Mouse (Mus musculus) T-helper 2 cell (primary cell): ENCODE measurements around the gene Ercc6l2.

Experiments used
- in situ Hi-C: fragments of 300-600 bp; cut with MboI, MseI; formaldehyde crosslinking; loops from one replicate; pipeline ENCODE4 v1.15.1; 2025; ENCODE audit warnings: high pct_unique_total_duplicates

Gene Ercc6l2

GRCm38 (mm10) chr13:63814746-63815681 lies at the start of gene Ercc6l2:
Ercc6l2 (plus strand) TSS chr13:63815240.
- in situ Hi-C loops = no loop called here

DNA sequence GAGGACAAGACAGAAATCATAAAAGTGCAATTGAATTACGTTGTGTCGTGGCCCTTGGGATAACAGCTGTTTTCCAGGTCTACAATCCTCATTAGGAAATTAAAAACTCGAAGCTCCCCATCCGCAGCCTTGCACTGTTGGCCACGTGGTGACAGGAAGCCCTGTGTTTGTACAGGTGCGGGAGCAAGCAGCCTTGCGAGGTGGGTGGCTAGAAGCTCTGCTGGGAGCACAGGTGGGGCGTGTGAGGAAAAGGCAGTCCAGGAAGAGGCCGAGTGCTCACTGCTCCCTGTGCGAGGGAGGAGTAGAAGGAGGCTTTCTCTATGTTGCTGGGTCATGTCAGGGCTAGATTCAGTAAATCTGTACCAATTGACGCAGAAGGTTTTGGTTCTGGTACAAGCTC lies 49.0 kb upstream of the Ercc6l2 start:
- in situ Hi-C loops = no loop called here

DNA sequence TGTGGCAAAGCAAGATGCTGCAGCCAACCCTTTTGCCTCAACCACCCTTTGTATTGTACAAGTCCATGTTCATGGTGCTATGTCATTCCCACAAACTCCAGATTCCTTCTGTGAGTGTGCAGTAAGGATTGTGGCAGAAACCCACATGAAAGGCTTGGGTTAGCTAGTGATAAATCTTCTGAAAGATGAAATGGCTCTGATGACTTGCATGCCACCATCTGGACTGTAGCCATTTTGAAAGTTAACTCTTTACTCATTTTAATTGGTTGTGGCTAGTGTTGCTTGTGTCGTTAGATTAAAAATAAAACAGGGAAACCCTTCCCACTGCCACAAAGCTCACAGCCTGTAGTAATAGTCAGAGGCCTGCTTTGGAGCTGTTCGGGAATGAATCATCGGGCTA lies 44.0 kb upstream of the Ercc6l2 start:
- in situ Hi-C loops = loop anchor here (10.0 kb wide), 1 partner anchor 1164 kb away; no protein-coding TSS in a partner anchor

DNA sequence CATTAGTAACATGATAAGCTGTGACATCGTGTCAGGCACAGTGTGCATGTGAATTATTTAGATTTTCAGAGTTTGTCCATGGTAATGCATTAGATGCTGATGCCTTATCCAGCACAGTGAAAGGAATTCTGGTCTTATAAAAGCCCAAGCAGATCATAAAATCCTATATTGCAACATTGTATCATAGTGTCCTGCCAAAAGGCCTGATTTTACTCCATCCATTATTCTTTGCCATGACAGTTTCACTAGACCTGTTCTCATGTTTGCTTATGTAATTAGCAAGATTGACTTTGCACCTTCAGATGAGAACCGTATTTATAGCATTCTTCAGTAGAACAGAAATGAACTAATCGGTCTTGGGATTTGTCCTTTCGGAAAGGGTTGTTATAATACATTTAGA lies 36.1 kb upstream of the Ercc6l2 start:
- in situ Hi-C loops = loop anchor here (10.0 kb wide), 1 partner anchor 1156 kb away; no protein-coding TSS in a partner anchor

DNA sequence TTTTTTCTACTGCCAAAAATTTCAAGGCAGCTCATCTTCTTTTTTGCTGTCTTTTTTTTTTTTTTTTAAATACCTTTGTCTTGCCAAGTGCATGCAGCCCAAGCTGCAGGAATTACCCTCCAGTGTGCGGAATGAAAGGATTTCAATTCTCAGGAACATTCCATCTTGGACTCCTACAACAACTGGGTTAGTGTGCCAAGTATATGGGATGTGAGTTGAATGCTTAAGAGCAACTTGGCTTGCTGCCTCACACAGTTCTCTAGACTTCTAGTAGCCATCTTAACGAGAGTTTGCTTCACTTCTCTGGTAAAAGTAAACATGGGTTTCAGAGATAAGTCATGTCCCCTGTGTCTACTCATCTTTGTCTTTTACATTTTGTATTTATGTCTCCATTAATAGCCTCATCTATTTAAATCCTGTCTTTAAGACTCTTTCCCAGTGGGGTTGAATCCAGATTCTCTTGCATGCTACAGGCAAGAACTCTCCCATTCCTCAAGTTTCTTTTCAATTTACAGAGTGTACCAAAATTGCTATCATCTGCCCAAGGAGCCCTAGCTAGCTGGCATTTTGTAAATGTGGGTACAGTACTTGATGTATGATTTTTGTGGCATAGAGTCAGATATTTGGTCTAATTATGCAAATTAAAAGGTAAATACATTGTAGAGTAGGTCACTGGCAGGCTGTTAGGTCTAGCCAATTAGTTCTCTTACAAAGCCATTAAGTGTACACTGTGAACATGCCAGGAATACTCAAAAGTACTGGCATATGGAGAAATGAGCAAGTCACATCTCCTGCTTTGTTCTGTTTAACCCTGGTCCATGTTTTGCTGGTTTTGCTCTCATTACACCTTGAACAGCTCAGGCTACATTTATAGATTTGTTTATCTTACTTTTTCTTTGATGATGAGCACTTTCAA lies 35.4 kb upstream of the Ercc6l2 start:
- in situ Hi-C loops = loop anchor here (10.0 kb wide), 1 partner anchor 1155 kb away; no protein-coding TSS in a partner anchor

DNA sequence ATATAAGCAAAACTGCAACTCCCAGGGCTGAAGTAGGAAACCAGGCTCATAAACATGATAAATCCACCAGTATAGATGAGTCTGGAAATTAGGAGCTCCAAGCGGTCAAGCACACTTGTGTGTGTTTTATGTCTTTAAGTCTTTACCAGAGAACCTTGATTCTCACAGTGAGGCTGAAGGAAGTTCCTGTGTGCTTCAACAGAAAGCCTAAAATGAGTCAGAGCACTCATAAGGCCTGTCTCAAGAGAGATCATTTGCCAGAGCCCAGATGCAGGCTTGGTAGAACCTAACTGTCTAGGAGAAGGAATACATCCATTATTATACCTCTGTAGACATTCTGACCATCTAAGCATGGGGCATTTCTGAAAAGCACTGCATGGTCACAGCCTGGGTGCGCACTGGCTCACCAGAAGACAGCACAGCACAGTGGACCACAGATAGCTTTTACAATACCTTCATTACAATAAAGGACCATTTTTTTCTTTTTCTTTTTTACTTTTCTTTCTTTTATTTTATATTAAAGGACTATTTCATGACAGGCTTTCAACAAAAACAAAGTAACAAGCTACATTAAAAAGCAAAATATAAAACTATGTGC lies 22.7 kb upstream of the Ercc6l2 start:
- in situ Hi-C loops = no loop called here

GRCm38 (mm10) chr13:63793345-63794308 lies 21.4 kb upstream of the Ercc6l2 start:
- in situ Hi-C loops = no loop called here

DNA sequence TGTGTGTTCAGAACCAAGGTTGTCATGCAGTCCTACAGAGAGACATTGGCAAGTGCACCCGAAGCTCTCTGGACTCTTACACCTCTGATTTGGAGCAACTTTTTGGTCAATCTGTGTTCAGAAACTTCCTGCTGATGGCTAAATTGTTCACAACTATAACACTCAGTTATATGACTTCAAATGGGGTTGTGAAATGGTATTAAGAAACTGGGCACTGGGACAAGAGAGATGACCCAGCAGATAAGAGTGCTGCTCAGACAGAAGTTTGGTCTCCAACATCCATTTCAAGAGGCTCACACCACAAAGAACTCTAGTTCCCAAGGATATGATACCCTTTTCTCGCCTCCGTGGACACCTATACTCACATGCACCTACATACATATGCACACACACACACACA lies 16.4 kb upstream of the Ercc6l2 start:
- in situ Hi-C loops = no loop called here

DNA sequence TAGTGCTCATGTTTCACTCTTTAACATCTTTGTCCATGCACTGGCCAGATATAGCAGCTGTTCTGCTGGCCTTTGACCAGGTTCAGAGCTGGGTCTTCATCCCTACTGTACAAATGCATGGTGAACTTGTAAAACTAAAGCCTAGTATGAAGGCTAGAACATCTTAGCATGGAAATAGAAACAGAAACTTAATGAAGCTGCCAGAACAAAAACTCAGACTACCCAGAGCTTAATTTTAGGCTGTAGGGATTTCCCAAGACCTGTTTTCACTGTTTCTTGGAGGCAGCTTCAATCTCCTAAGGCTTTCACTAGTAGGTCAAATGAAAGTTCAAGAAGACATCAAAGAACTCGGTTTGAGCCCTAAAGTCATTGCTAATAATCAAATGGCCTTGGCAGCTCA lies 15.1 kb upstream of the Ercc6l2 start:
- in situ Hi-C loops = no loop called here

DNA sequence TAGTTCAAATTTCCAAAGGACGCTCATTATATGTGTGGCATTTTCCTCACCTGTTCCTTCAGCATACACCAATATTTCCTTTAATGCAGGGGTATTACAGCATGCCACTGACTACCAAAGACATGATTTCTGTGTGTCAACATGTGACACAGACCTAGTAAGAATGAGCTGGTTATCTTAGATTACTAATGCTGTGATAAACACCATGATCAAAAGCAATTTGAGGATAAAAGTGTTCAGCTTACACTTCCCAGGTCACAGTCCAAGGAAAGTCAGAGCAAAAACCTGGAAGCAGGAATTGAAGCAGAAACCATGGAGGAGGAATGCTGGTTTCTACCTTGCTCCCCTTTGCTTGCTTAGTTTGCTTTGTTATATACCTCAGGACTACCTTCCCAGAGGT lies 13.8 kb upstream of the Ercc6l2 start:
- in situ Hi-C loops = no loop called here

- in situ Hi-C loops = no loop called here
Measured at GRCm38 (mm10) chr13:63807233-63807632, 7.8 kb upstream of the Ercc6l2 start.

- in situ Hi-C loops = no loop called here
Measured at GRCm38 (mm10) chr13:63807979-63808378, 7.1 kb upstream of the Ercc6l2 start.

DNA sequence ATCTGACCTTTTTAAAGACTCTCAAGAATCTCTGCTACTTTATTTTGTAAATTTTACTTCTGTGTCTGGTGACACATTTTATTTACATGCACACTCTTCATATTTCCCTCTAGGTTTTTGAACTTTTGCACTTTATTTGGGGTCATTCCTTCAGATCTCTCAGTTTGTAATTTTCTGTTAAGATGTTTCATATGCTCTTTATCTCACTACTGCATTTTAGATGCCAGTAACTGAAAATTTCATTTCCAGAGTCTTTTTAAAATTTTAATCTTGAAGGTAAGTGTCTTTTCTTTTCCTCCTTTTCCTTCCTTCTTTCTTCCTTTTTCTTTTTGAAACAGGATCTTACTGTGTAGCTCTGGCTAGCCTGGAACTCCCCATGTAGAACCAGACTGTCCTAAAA lies 3.6 kb upstream of the Ercc6l2 start:
- in situ Hi-C loops = no loop called here

- in situ Hi-C loops = no loop called here
Measured at GRCm38 (mm10) chr13:63815931-63816330, 891 bp downstream of the Ercc6l2 start.

DNA sequence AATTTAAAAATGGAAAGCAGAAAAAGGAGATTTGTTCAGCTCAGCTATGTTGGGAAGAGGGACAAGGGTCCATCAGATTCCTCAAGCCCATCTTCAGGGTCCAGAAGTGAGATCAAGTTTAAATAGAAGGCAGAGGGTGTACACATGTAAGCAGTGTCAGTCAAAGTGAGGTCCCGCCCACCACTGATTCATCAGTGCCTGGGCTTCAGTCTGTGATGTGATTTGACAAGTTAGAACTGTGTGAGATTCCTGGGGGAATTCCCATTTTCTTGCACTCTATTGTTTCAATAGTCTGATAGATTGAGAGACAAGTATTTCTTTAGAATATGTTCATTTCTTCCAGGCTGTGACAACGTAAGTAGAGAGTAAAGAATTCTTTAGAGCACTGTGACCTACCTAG lies 30.7 kb downstream of the Ercc6l2 start:
- in situ Hi-C loops = no loop called here

DNA sequence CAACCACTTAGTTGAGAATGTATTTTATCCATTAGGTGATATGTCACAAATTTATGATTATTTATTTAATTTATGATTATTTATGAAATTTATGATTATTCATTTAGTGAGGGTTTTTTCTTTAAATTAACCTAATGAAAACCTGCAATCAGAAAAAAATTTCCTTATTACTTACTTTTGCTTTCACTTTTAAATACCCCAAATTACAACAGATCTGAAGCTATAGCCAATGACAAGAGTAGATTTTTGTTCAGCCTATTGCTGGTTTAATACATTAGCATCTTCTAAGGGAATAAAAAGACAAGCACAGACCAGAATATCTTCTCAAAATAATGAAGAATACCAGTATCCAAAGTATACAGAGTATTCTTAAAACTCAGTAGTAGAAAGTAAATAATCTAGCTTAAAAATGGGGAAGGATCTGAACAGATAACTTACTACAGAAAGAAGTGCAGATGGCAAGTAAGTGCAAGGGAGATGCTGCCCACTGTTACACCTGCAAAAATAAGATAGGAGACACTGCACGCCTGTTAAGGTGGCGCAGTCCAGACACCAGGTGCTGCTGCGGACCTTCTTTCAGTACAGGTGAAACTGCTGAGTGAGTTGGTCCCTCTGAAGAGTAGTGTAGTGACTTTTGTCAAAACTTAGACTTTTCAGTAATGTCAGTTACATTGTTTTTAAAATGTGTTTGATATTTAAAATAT lies 35.4 kb downstream of the Ercc6l2 start:
- in situ Hi-C loops = no loop called here

- in situ Hi-C loops = no loop called here
Measured at GRCm38 (mm10) chr13:63872585-63873282, 57.7 kb downstream of the Ercc6l2 start.

DNA sequence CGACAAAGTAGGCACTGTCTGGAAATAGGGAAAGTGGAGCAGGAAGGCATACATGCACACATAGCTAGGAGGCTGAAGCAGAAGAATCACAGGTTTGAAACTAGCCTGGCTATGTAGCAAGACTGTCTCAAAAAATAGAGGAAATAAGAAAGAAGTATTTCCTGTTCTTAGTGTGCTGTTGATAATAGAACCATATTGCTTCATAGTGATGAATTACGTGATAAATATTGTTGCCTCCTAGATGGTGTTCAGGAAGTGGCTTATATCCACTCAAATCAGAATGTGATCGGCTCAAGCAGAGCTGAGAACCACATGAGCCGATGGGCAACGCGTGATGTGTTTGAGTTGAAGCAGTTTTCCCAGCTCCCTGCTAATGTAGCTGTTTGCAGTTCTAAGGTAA lies 62.1 kb downstream of the Ercc6l2 start:
- in situ Hi-C loops = no loop called here

DNA sequence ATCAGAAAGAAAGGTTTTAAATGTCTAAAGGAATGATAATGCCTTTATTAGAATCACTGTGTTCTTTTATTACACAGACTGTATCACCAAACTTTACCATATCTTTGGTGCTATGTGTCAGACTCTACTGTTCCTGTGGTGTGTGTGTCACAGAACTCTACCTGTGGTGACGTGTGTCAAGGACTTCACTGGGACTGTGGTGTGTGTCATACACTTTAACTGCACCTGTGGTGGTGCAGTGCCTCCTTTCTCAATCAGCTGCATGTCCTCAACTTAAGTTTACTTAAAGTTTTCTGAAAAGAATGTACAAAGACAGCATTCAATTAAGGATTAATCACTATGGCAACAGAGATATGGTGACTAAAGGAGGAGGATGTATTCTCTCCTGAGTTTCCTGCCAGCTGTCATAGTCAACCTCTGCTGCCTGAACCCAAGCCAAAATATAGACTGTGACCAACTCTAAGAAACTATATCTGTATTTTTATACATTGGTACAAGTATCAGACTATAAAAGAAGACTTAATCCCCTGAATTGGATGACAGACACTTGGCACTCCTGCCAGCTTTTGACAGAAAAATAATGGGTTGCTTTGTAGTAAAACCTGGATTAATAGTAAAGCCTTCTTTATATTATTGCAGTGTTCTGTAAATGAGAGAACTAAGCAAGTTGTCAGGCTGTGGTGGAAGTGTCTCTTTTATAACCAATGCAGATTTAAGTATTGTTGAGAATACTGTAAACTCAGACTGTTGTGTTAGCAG lies 64.2 kb downstream of the Ercc6l2 start:
- in situ Hi-C loops = no loop called here
